Mouse (Mus musculus) mesoderm, embryonic 11.5 days (tissue): ENCODE measurements around the gene Coro2b.

ENCODE experiments used
- DNase-seq: peaks from one replicate; pipeline ENCODE4 v3.0.0-alpha.2; 2012; ENCODE audit warnings: low read depth, low spot score

Gene Coro2b

DNA sequence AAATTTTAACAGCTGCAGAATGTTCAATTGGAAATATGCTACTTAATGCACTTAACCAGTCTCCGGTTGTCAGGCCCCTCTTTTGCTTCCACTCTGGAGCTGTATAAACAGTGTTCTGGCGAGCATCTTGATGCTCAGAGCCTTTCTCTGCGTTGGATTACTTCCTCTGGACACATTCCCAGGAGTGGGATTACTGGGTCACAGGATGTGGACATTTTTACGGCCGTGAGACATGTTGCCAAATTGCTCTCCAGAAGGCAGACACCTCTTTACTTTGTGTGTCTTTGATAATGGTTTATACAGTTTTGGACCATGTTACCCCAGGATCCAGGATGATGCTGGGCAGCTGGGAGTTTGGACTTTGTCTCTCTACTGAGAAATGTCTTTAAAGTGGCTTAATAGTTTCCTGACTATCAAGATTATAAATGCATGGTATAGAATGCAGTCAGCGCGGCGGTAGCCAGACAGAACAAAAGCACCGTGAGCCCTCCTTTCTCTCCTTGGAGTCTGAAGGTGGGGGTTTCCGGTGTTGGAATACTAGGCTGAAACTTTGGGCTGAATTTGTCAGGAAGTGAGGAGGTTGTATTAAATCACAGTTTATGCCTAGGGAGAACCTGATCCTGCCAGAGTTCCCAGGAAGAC is 23.2 kb downstream of the Coro2b start:
- DNase-seq = no peak

DNA sequence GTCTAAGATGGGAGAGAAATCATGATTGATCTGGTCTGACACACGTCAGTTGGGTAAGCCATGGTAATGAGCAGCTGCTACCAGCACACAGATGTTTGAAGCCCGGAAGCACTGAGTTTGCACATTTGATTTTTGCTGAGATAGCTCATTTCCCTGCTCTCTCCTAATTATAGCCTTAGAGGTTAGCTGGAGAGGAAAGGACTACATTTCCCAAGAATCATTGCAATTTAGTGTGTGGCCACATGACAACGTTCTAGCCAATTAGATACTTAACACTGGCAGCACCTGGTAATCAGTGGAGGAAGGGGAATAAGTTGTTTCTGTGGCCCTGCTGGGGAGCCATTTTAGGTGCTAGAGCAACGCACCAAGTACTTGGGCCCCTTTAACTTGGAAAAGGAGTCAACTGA is 26.3 kb downstream of the Coro2b start:
- DNase-seq = no peak

DNA sequence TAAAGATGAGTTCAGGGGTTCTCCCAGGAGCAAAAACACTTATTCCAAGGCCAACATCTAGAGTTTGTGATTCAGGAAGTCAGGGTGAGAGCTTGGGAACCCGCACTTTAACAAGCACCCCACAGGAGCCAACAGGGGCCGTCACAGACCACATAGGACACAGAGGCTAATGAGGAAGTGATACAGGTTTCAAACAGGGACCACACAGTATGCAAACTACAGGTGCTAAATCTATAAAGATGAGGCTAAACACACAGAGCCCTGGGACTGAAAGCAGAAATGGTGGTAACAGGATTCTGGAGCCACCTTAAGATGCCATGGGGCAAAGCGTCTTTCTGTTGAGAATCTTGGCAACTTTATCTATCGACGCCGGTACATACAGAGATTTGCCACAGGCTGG is 27.2 kb downstream of the Coro2b start:
- DNase-seq = no peak

DNA sequence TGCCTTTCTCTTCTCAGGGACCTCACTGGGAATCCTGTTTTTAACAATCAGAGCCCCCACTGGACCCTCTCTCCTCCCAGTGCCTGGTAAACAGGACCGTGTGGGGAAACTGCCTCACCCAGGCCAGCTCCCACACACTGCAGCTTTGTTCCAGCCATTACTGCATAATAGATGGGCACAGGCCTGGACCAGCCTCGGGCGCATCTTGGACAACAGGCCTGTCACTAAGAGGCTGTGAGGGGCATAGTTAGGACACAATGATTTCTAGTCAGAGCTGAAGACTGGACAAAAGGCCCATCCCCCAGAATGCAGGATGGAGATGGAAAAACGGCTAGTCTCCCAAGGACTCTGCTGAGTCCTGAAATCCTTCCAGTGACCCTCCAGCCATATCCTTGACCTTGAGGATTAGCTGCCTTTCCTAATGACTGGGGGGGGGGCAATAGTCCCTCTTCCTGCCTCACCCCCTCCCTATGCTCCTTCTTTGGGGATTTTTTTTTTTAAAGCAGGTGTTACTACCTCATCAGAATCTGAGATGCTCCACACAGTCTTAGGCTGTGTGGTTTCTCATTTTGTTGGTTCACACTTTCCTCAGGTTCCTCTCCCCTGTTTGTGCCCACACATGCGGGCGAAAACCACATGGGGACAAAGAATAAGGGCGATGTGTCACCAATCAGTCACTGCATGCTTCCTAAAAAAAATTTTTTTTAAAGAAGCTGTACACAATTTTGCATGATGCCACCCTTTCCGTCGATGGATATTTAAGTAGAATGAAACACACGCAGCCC is 27.9 kb downstream of the Coro2b start:
- peak; percentile 47 for DNase-seq

- no peak for DNase-seq
Observed at GRCm38 (mm10) chr9:62506467-62507067, 30.3 kb downstream of the Coro2b start.

- no peak for DNase-seq
Observed at GRCm38 (mm10) chr9:62504129-62504528, 32.7 kb downstream of the Coro2b start.

DNA sequence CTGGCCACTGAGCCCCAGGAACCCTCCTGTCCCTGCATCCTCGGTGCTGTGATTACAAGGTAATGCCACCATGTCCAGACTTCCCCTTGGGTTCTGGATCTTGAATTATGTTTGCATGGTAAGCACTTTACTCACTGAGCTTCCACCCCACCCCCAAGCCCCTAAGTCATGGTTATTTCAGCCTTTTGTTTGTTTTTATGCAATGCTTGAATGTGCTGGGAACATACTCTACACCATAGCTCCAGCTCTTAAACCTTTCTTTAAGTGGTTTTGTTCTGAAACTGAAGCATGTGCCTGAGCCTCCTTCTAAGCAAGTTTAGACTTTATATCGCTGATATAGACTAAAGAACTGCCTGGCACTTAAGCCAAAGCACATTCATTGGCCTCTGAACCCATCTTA is 34.5 kb downstream of the Coro2b start:
- DNase-seq = no peak

DNA sequence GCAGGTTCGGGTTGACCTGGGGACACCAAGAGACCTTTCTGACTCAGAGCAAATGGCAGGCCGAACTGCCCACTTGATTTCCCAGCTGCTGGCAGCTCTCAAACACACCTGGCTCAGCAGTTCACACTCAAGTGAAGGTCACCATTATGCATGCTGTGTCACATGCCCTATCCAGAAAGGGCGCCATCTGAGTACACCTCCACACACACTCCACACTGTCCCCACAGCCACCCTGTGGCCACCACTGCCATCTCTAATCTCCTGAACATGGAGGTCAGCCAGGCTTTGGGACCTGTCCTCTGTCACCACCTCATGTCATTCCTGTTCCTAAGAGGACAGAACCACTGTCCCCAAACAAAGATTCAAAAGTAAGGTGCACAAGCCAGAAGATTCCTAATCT is 35.3 kb downstream of the Coro2b start:
- DNase-seq = no peak

DNA sequence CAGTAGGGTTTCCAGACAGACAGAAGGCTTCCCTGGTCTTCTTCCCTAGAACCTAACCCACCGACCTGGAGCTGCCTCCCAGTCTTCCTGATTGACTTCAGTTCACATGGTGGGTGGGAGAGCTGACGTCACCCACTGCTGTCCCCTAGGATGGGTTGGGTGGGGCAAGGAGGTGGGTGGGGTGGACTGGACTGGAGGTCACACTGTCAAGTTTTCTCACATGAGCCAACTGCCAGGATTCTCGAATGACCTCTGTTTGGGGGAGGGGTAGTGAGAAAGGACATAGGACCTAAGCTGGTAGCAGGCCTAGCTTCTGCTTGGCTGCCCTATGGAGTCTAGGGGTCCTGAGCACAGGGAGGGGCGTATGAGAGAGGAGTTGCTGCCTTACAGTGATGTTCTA is 36.8 kb downstream of the Coro2b start:
- no peak for DNase-seq

DNA sequence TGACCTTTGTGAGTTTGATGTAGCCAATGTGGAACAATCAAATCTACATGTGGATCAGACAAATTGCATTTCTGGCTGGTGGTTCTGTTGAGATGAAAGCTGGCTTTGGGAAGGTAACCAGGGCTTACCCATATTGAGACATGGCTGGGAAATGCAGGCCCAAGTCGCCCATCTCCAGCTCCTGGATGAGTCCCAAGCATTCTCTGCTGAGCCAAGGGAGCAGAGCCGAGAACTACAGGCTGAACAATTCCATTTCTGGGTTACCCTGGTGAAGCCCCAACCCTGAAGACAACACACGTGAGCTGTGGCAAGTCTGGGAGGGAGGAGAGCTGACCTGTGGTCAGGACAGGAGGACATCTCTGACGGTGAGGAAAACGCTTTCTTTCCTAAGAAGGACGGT is 37.9 kb downstream of the Coro2b start:
- DNase-seq = no peak

DNA sequence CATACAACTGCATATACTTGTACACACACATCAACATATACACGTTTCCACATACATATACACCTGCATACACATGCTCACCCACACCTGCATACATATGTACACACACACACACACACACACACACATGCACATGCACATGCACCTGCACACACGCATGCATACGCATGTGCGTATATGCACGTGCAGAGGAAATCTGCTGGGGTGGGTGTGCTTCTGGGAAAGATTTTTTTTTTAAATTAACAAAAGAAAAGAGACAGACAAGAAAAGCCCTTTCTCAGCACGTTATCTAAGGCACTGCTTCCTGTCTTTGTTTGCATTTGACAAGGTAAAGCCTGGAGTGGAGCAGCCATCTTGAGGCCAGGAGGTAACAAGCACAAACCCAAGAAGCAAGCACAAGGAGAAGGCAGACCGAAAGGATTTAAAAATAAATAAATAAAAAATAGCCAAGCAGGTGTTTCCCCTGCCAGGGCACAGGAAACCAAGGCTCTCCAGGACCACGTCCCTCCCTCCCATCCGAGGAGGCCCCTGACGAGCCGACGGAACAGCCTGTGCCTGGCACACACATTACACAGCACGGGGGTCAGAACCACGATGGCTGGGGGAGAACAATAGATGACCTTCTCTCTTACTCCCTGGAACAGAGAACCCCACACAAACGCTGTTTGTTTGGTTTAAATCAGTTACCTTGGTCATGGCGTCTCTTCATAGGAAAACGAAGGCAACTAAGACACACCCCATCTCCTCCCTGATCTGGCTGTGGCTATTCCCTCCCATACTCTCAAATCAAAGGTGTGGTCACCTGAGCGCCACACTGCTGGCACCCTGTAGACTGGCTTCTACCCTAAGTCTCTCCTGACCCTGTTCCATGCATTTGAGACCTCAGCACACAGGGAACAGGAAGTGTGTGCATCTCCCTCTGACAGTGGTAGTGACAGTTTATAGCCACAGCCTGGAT is 39.4 kb downstream of the Coro2b start:
- no peak for DNase-seq

DNA sequence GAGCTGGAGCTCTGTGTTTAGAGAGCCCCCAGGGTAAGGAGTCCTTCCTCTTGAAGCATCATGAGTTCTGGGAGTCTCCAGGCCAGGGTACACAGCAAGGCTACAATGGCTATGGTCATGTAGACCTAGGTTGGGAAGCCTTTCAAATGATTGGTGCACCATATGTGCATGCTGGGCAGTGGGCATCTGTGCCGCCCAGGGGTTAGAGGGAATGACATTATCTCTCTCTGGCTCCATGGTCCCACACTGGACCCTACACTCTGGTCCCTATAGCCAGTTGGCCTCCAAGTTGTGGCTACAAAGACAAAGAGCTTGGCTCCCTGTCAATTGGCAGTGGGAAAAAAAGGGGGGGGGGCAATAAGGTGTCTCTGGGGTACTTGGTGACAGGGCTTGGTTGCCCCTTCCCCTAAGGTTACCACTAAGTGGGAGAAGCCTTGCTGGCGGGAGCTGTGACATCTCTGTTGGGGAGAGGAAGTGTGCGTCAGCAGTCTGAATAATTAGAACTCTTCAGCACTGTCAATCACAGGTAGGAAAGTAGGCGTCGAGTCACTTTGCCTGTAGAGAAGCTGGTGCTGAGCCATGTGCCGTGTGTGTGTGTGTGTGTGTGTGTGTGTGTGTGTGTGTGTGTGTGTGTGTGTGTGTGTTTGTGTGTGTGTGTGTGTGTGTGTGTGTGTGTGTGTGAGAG is 44.4 kb downstream of the Coro2b start:
- no peak for DNase-seq

GRCm38 (mm10) chr9:62491611-62492010 is 45.2 kb downstream of the Coro2b start:
- DNase-seq = no peak

DNA sequence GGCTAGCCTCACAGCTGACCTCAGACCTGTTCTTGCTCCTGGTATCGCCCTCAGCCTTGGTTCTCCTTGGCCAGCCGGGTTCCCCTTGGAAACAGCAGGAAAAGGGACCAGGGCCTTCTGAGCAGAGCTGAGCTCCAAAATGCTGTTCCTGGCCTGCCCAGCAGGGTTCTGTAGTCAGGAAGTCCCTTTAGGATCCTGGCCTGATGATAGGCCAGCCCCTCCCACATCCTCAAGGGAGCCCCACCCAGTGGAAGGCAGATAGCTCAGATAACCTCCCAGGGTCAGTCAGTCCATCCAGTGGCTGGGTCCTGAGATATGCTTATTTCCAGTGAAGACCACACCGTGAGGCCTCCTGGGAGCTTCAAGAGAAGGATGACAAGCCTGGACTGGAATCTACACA is 45.7 kb downstream of the Coro2b start:
- DNase-seq = no peak

- no peak for DNase-seq
Observed at GRCm38 (mm10) chr9:62484107-62484506, 52.7 kb downstream of the Coro2b start.

- DNase-seq = no peak
Observed at GRCm38 (mm10) chr9:62482788-62483187, 54.1 kb downstream of the Coro2b start.

GRCm38 (mm10) chr9:62480898-62481642 is 55.8 kb downstream of the Coro2b start:
- DNase-seq = no peak

GRCm38 (mm10) chr9:62480149-62480548 is 56.7 kb downstream of the Coro2b start:
- DNase-seq = no peak

- DNase-seq = peak; percentile 41
Observed at GRCm38 (mm10) chr9:62476782-62477487, 59.9 kb downstream of the Coro2b start.

- no peak for DNase-seq
Observed at GRCm38 (mm10) chr9:62474206-62474605, 62.6 kb downstream of the Coro2b start.
